Mouse (Mus musculus) lung, embryonic 14.5 days (tissue): Measurements from ENCODE around the gene Sdhc. TPM values are rescaled to one million over a fixed set of nuclear protein-coding genes. Genes with fewer than 3 reads are reported as not detected.
"Not testable (repeated sequence)": the region's sequence is repeated elsewhere in the genome, so short reads cannot be mapped to it uniquely, and the experiment has no call there.

ENCODE experiments used
- ATAC-seq: fragments of 200-750 bp; cut with Nextera tagmentation; 2 replicates; pipeline ENCODE4 v1.8.0; 2017; ENCODE audit warnings: mild to moderate bottlenecking, moderate TSS enrichment, moderate library complexity; ENCODE audit not compliant: insufficient read depth
- DNase-seq: peaks from one replicate; pipeline ENCODE4 v3.0.0-alpha.2; 2015
- H3K27ac ChIP-seq: fragments of 300-500 bp; sonication (generic); 2 replicates; pipeline ENCODE4 v1.5.1; 2014; ENCODE audit warnings: low read depth, mild to moderate bottlenecking, moderate library complexity
- H3K27me3 ChIP-seq: fragments of 300-500 bp; sonication (generic); 2 replicates; pipeline ENCODE4 v1.6.1; 2014; ENCODE audit warnings: low read length, control low read depth; ENCODE audit not compliant: insufficient read depth
- H3K36me3 ChIP-seq: fragments of 300-500 bp; sonication (generic); 2 replicates; pipeline ENCODE4 v1.6.1; 2014; ENCODE audit warnings: control low read depth; ENCODE audit not compliant: insufficient read depth
- H3K4me1 ChIP-seq: fragments of 300-500 bp; sonication (generic); 2 replicates; pipeline ENCODE4 v1.6.1; 2014; ENCODE audit warnings: antibody characterized with exemption, control low read depth; ENCODE audit not compliant: insufficient read depth
- H3K4me2 ChIP-seq: fragments of 300-500 bp; sonication (generic); 2 replicates; pipeline ENCODE4 v1.6.1; 2014; ENCODE audit warnings: mild to moderate bottlenecking
- H3K4me3 ChIP-seq: fragments of 300-500 bp; sonication (generic); 2 replicates; pipeline ENCODE4 v1.5.1; 2014; ENCODE audit warnings: low read depth, low read length
- H3K9ac ChIP-seq: fragments of 300-500 bp; sonication (generic); 2 replicates; pipeline ENCODE4 v1.6.1; 2014
- H3K9me3 ChIP-seq: fragments of 300-500 bp; sonication (generic); 2 replicates; pipeline ENCODE4 v1.6.1; 2016; ENCODE audit warnings: low read depth, low read length, control low read depth
- CTCF ChIP-seq: IDR thresholded peaks from 2 replicates; pipeline ENCODE4 v1.5.1; 2016; ENCODE audit warnings: antibody characterized with exemption, low read depth
- WGBS: fragments of 180-500 bp; shearing (Covaris S2); extraction: QIAGEN DNeasy Blood & Tissue Kit; methylation state at CpG from one replicate; pipeline ENCODE4 v1.1.7; 2014; 5-methylcytosine and 5-hydroxymethylcytosine counted together
- polyA plus RNA-seq: library from polyadenylated mRNA; unstranded; fragments of >200 nt; fragmentation: Nextera tagmentation; extraction: Ambion mirVana; gene quantifications from 2 replicates; pipeline ENCODE4 v1.2.1, GENCODE M21; 2014

The Sdhc gene
- polyA plus RNA-seq, 1 experiment from 2014 or later = 281 TPM

DNA sequence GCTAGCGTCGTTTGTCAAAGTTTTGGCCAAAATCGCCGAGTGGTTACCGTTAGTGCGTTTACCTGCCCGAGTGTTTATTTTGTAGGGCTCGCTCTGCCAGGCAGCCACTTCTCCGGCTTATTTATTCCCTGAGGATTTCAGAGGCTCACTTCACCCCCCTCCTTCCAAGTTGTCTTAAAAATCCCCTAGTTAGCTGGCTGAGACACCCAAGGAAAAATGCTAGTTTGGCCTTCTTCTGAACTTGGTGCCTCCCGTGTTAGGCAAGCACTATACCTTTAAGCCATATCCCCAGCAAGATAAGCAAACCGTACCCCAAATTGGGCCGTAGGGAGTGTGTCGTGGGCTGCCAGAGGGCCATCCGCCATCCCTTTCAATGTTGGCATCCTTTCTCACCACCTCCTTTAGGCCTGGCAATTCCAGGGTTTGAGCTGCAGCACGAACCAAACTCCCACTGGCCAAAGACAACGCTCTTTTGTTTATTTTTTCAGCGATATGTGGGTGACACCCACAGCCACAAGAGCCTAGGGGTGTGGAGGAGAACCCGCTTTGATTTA is 512 bp upstream of the Sdhc start:
- peak; percentile 39 for DNase-seq

DNA sequence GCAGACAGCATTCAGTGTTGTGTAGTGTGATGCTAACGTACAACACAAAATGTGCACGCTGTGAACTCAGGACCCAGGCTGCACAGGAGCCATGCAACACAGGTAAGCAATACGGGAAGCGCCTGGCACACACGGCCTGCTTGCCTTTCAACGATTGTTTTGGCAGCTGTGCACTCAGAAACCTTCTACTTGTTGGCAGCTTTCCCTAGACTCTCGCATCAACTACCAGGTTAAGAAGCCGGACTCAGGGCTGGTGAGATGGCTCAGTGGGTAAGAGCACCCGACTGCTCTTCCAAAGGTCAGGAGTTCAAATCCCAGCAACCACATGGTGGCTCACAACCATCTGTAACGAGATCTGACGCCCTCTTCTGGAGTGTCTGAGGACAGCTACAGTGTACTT is 7.4 kb downstream of the Sdhc start:
- H3K4me1 ChIP-seq, H3K4me2 ChIP-seq, H3K27me3 ChIP-seq, H3K4me3 ChIP-seq, H3K27ac ChIP-seq, ATAC-seq, H3K9me3 ChIP-seq, H3K9ac ChIP-seq, DNase-seq: not testable (repeated sequence)
- peaks cover 64% of the 10 kb centered on the region for H3K36me3 ChIP-seq
- 87% methylated on average over 9 of the region's 11 CpGs for WGBS

More for the DNA sequence above, 512 bp upstream of the Sdhc start:
- no peak for TF ChIP-seq CTCF
- peak overlapping the region; percentile 71 for H3K4me2 ChIP-seq
- 2% methylated on average over 18 of the region's 18 CpGs for WGBS
- H3K9ac ChIP-seq = peak overlapping the region; percentile 88
- ATAC-seq = peak; percentile 21; the same call in 1 of the 2 replicates
- no peaks in the 10 kb centered on the region for H3K36me3 ChIP-seq
- H3K4me3 ChIP-seq = peak overlapping the region; percentile 79
- H3K9me3 ChIP-seq = no peaks in the 10 kb centered on the region
- H3K27me3 ChIP-seq = no peaks in the 10 kb centered on the region
- H3K4me1 ChIP-seq = no peaks in the 10 kb centered on the region
- peak overlapping the region; percentile 78 for H3K27ac ChIP-seq

- H3K4me3 ChIP-seq, ATAC-seq, H3K9ac ChIP-seq, H3K9me3 ChIP-seq, H3K27me3 ChIP-seq, DNase-seq, H3K4me2 ChIP-seq, H3K4me1 ChIP-seq, H3K27ac ChIP-seq: not testable (repeated sequence)
- 91% methylated on average over 8 of the region's 8 CpGs for WGBS
- H3K36me3 ChIP-seq = peaks cover 92% of the 10 kb centered on the region
These were observed 12.8 kb downstream of the Sdhc start for GRCm38 (mm10) chr1:171137486-171138155.

- no peak overlapping the region for H3K27ac ChIP-seq
- WGBS = 98% methylated on average over 2 of the region's 2 CpGs
- peaks cover 86% of the 10 kb centered on the region for H3K36me3 ChIP-seq
- no peak overlapping the region for H3K4me3 ChIP-seq
- TF ChIP-seq CTCF = no peak
- H3K4me1 ChIP-seq = no peaks in the 10 kb centered on the region
- no peak overlapping the region for H3K4me2 ChIP-seq
- H3K9me3 ChIP-seq = no peaks in the 10 kb centered on the region
- H3K9ac ChIP-seq = no peak overlapping the region
- H3K27me3 ChIP-seq = no peaks in the 10 kb centered on the region
- ATAC-seq (no peak), DNase-seq (no peak)
These were observed 14.8 kb downstream of the Sdhc start for GRCm38 (mm10) chr1:171135600-171135999.

DNA sequence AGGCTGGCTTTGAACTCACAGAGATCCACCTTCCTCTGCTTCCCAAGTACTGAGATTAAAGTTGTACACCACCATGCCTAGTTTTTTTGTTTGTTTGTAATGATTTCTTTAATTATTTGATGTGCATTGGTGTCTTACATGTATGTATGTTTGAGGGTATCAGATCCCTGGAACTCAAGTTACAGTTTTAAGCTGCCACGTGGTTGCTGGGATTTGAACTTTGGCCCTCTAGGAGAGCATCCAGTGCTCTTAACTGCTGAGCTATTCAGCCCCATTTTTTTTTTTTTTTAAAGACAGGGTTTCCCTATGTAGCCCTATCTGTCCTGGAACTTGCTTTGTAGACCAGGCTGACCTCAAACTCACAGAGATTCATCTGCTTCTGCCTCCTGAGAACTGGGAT is 19.4 kb downstream of the Sdhc start:
- no peak for TF ChIP-seq CTCF
- DNase-seq (no peak), ATAC-seq (no peak)
- Histone ChIP-seq H3K9me3 (no peaks in the 10 kb centered on the region), H3K4me3 (no peak overlapping the region), H3K27me3 (no peaks in the 10 kb centered on the region), H3K36me3 (peaks cover 73% of the 10 kb centered on the region), H3K4me2 (no peak overlapping the region), H3K4me1 (no peaks in the 10 kb centered on the region), H3K9ac (no peak overlapping the region), H3K27ac (no peak overlapping the region)
- 68% methylated on average over 1 of the region's 1 CpGs for WGBS

- ATAC-seq (no peak), DNase-seq (no peak)
- 68% methylated on average over 7 of the region's 7 CpGs for WGBS
- Histone ChIP-seq H3K27ac (no peak overlapping the region), H3K4me2 (no peak overlapping the region), H3K27me3 (no peaks in the 10 kb centered on the region), H3K9me3 (no peaks in the 10 kb centered on the region), H3K36me3 (peaks cover 56% of the 10 kb centered on the region), H3K4me1 (no peaks in the 10 kb centered on the region), H3K9ac (no peak overlapping the region), H3K4me3 (no peak overlapping the region)
- TF ChIP-seq CTCF = no peak
These were observed 21.2 kb downstream of the Sdhc start for GRCm38 (mm10) chr1:171129251-171129650.

GRCm38 (mm10) chr1:171124398-171124797 is 26.0 kb downstream of the Sdhc start:
- H3K4me3 ChIP-seq = no peak overlapping the region
- DNase-seq (no peak), ATAC-seq (no peak)
- H3K4me2 ChIP-seq = no peak overlapping the region
- H3K4me1 ChIP-seq = 0 out of 2 replicates have a peak, but pooled peaks cover 4% of the 10 kb centered on the region
- 82% methylated on average over 5 of the region's 5 CpGs for WGBS
- H3K27me3 ChIP-seq = no peaks in the 10 kb centered on the region
- H3K27ac ChIP-seq = no peak overlapping the region
- H3K9ac ChIP-seq = no peak overlapping the region
- TF ChIP-seq CTCF = no peak
- no peaks in the 10 kb centered on the region for H3K9me3 ChIP-seq
- peaks cover 15% of the 10 kb centered on the region for H3K36me3 ChIP-seq
